Mouse (Mus musculus): ENCODE results near the gene Mia. TPM values are rescaled to one million over a fixed set of nuclear protein-coding genes. Genes with fewer than 3 reads are reported as not detected.

Mia gene
- total RNA-seq, 1 experiment, result 12.5 TPM

DNA sequence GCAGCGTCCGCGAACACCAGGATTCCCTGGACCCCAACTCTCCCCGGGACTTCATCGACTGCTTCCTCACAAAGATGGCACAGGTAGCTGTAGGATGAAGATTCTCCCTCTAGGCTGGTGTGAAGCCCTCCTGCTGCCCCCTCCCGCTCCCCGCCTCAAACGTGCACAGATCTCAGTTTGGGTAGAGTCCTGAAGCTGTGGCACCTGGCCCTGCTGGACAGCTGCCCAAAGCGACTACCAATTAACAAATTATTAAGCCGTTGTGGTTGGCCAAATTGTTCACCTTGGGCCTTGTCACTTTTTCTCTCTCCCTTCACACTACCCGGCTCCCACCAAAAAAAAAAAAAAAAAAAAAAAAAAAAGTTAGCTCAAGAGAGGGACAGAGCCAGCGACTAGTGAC is 51.1 kb downstream of the Mia start:
- no peak overlapping the region for H3K9ac ChIP-seq (ENCODE audit: insufficient read depth, low read depth, low read length, poor library complexity, severe bottlenecking)
- no peak overlapping the region for H3K4me3 ChIP-seq (ENCODE audit: insufficient read depth in 1 of 2, low read depth in 1 of 2, low read length in 2 of 2, poor library complexity in 1 of 2, severe bottlenecking in 1 of 2)
- in situ Hi-C loops (cut with MboI; ENCODE audit: low sequenced_read_pairs in 2 of 2, unreplicated experiment in 2 of 2), result loop anchor here in 1 of 2 experiments (10.0 kb wide), 1 partner anchor 355 kb away; no protein-coding TSS in a partner anchor
- H3K9me3 ChIP-seq (ENCODE audit: control insufficient read depth, insufficient read depth, low read depth, low read length), result no peaks in the 10 kb centered on the region
- H3K4me1 ChIP-seq (ENCODE audit: control insufficient read depth in 2 of 2, insufficient read depth in 2 of 2, low read length in 2 of 2, poor library complexity in 1 of 2), result peaks cover 0 to 10% of the 10 kb centered on the region in 2 experiments; a peak in 1 of 4 replicates
- H3K36me3 ChIP-seq (ENCODE audit: control insufficient read depth, insufficient read depth, low read length, poor library complexity, severe bottlenecking), result no peaks in the 10 kb centered on the region
- no peak for DNase-seq (ENCODE audit: low read depth, low spot score)
- no peak for TF ChIP-seq ZC3H11A (IDR thresholded peaks at IDR 0.05; ENCODE audit: borderline replicate concordance, low read depth, low read length)
- TF ChIP-seq MAFK (IDR thresholded peaks at IDR 0.05; ENCODE audit: insufficient read depth, low read depth, low read length), result no peak
- TF ChIP-seq ZNF384 (IDR thresholded peaks at IDR 0.05; ENCODE audit: low read depth, low read length), result 0 out of 2 replicates have a peak, but pooled peaks have one; percentile 12
- no peak overlapping the region for H3K27ac ChIP-seq (ENCODE audit: insufficient read depth, low read depth, low read length, poor library complexity, severe bottlenecking)

Other genes starting within 250 kb of the Mia start
- gene Cyp2a22, start 241.8 kb downstream of the Mia start, total RNA-seq (2012; rRNA removed), result not detected in 2 replicates
- not detected in 2 replicates for gene Cyp2a12, start 152.1 kb downstream of the Mia start, total RNA-seq (2012; rRNA removed)
- not detected in 2 replicates for gene Cyp2f2, start 61.2 kb downstream of the Mia start, total RNA-seq (2012; rRNA removed)
- gene Cyp2t4, start 27.4 kb downstream of the Mia start, total RNA-seq (2012; rRNA removed), result 0.32 and 0.58 TPM in 2 replicates
- 53.4 and 56.3 TPM in 2 replicates for gene Egln2, start 14.4 kb downstream of the Mia start, total RNA-seq (2012; rRNA removed)
- gene Rab4b, start 2.3 kb downstream of the Mia start, total RNA-seq (2012; rRNA removed), result 28.3 and 44.2 TPM in 2 replicates
- 1.3 TPM in 1 of 2 replicates, not detected in the other for gene Gm21983, start 71 bp downstream of the Mia start, total RNA-seq (2012; rRNA removed)
- 10.4 and 12.0 TPM in 2 replicates for gene BC024978, start 14.6 kb upstream of the Mia start, total RNA-seq (2012; rRNA removed)
- gene Snrpa, start 15.1 kb upstream of the Mia start, total RNA-seq (2012; rRNA removed), result 113 and 129 TPM in 2 replicates
- 10.5 and 12.6 TPM in 2 replicates for gene Itpkc, start 47.5 kb upstream of the Mia start, total RNA-seq (2012; rRNA removed)
- gene Coq8b, start 51.9 kb upstream of the Mia start, total RNA-seq (2012; rRNA removed), result 12.8 and 18.3 TPM in 2 replicates
- gene Numbl, start 77.3 kb upstream of the Mia start, total RNA-seq (2012; rRNA removed), result 11.9 and 14.1 TPM in 2 replicates
- 65.8 and 114 TPM in 2 replicates for gene Ltbp4, start 156.5 kb upstream of the Mia start, total RNA-seq (2012; rRNA removed)
- 28.8 and 45.5 TPM in 2 replicates for gene Shkbp1, start 174.9 kb upstream of the Mia start, total RNA-seq (2012; rRNA removed)
- gene Gm20479, start 176.3 kb upstream of the Mia start, total RNA-seq (2012; rRNA removed), result 1.4 and 1.5 TPM in 2 replicates

All from ES-E14 (cell line).